Mouse (Mus musculus) forebrain, embryonic 15.5 days (tissue): ENCODE measurements at regions not wholly inside any gene's neighbourhood (a gene's known extent, or its start where the extent isn't known, plus 50 kb on each side); places are given as distances from the start of the nearest gene placed in this dataset.

Experiments
- ATAC-seq: fragments of 200-750 bp; cut with Nextera tagmentation; replicated peaks from 2 replicates; pipeline ENCODE4 v1.8.0; 2017; ENCODE audit warnings: mild to moderate bottlenecking, moderate TSS enrichment, moderate library complexity
- H3K27ac ChIP-seq: fragments of 300-500 bp; sonication (generic); replicated peaks from 2 replicates; pipeline ENCODE4 v1.5.1; 2015; ENCODE audit warnings: mild to moderate bottlenecking, inconsistent platforms
- H3K27me3 ChIP-seq: fragments of 300-500 bp; sonication (generic); 2 replicates; pipeline ENCODE4 v1.6.1; 2015; ENCODE audit warnings: inconsistent platforms
- H3K36me3 ChIP-seq: fragments of 300-500 bp; sonication (generic); 2 replicates; pipeline ENCODE4 v1.6.1; 2015; ENCODE audit warnings: mild to moderate bottlenecking, inconsistent platforms
- H3K4me1 ChIP-seq: fragments of 300-500 bp; sonication (generic); 2 replicates; pipeline ENCODE4 v1.6.1; 2015; ENCODE audit warnings: inconsistent platforms
- H3K4me2 ChIP-seq: fragments of 300-500 bp; sonication (generic); replicated peaks from 2 replicates; pipeline ENCODE4 v1.6.1; 2015; ENCODE audit warnings: mild to moderate bottlenecking, inconsistent platforms
- H3K4me3 ChIP-seq: fragments of 300-500 bp; sonication (generic); 2 replicates; pipeline ENCODE4 v1.5.1; 2015; ENCODE audit warnings: mild to moderate bottlenecking, inconsistent platforms
- H3K9ac ChIP-seq: fragments of 300-500 bp; sonication (generic); replicated peaks from 2 replicates; pipeline ENCODE4 v1.6.1; 2015; ENCODE audit warnings: mild to moderate bottlenecking, inconsistent platforms
- H3K9me3 ChIP-seq: fragments of 300-500 bp; sonication (generic); 2 replicates; pipeline ENCODE4 v1.6.1; 2016; ENCODE audit warnings: inconsistent platforms
- WGBS: fragments of 180-500 bp; shearing (Covaris S2); methylation state at CpG from one replicate; pipeline ENCODE4 v1.1.7; 2015; ENCODE audit warnings: mixed read lengths; 5-methylcytosine and 5-hydroxymethylcytosine counted together

DNA sequence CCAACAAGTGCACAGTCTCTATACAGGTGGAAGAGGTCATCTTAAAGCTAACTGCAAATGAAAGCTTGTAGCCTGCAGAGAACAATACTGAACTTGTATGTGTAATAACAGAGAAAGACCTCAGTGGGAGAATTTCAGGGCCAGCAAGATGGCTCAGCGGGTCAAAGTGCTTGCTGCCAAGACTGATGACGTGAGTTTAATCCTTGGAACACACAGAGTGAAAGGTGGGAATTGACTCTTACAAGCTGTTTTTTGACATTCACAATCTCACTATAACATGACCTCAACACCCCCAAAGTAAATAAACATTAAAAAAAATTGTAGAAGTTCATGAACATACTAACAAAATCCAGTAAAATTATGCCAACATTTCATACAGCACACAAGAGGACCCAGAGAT, 162.4 kb upstream of the Rora start:
- ATAC-seq, result no peak
- no peaks in the 10 kb centered on the region for H3K4me1 ChIP-seq
- no peak overlapping the region for H3K9ac ChIP-seq
- H3K9me3 ChIP-seq, result no peaks in the 10 kb centered on the region
- no peak overlapping the region for H3K27ac ChIP-seq
- no peaks in the 10 kb centered on the region for H3K27me3 ChIP-seq
- no peak overlapping the region for H3K4me3 ChIP-seq
- WGBS, result 85% methylated on average over 2 of the region's 2 CpGs
- no peaks in the 10 kb centered on the region for H3K36me3 ChIP-seq
- no peak overlapping the region for H3K4me2 ChIP-seq

DNA sequence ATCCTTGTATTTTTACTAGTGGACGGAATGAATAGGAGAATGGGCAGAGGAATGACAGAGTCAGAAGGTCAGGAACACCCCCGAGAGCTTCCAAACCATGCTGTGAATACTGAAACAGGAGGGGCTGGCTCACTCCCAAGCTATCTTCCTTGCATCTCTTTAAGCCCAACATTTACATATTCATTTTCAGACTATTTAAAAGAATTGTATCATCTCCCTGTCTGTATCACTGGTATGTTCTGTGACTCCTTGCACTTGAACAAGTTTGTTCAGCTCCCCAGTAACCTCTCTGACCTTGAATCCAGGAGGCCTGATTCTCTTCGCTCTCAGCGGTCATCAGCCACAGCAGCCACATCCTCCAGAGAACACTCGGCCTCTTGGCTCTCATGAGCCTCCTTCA, 132.4 kb upstream of the Rora start:
- Histone ChIP-seq H3K4me3 (no peak overlapping the region), H3K4me2 (no peak overlapping the region), H3K9me3 (no peaks in the 10 kb centered on the region), H3K27ac (no peak overlapping the region), H3K27me3 (no peaks in the 10 kb centered on the region), H3K36me3 (no peaks in the 10 kb centered on the region), H3K9ac (no peak overlapping the region), H3K4me1 (no peaks in the 10 kb centered on the region)
- no peak for ATAC-seq
- 76% methylated on average over 5 of the region's 5 CpGs for WGBS

DNA sequence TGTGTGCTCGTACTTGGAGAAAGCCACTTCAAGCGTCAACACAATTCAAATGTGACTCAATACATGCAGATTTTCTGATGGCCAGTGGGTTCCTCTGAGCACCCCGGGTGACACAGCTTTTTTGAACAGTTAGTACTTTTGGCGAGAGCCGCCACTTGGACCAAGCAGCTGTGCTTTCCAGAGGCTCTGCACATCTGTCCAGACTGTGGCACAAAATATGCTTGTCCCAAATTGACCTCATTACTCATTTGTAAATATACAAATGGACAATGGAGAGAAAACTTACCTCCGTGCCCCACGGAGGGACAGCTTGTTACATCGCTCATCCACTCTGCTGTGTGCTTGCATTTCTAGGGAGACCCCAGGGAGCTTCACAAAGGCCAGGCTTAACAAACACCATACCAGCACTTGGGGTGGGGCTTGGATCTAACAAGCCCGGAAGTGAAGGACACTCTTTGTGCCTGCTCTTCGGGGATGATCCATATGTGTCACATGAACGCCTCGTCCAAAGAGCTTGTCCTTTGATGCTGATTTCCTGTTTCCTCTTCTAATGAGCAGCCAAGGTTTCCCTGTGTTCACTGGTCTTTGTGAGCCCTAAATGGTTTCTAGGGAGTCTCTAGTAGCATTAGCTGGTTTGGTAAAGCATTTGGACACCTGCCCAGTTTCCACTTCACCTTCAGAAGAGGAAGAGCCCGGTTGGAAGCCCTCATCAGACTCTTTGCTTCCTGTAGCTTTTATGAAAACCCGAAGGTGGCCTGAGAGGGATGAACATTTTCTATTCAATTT, 91.6 kb upstream of the Rora start:
- no peaks in the 10 kb centered on the region for H3K4me1 ChIP-seq
- no peaks in the 10 kb centered on the region for H3K27me3 ChIP-seq
- no peak for ATAC-seq
- WGBS, result 58% methylated on average over 14 of the region's 14 CpGs
- no peak overlapping the region for H3K4me3 ChIP-seq
- no peaks in the 10 kb centered on the region for H3K9me3 ChIP-seq
- H3K36me3 ChIP-seq, result no peaks in the 10 kb centered on the region
- no peak overlapping the region for H3K27ac ChIP-seq
- no peak overlapping the region for H3K9ac ChIP-seq
- H3K4me2 ChIP-seq, result no peak overlapping the region

DNA sequence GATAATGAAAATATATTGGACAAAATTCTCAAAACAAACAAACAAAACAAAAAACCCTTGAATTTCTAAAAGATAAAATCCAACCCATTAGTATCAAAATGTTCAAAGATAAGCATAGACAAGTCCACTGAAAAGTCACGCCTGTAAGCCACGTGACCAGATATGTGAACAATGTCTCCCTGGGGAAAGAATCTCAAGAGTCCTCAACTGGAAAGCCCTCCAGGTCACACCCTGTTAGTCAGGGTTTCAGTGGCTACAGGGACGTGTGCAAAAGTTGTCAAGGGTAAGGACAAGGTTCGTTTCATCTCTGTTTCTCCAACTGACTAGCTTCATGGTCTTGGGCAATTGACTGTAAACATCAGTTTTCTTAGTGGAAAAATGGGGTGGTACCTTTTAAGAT, 90.4 kb upstream of the Rora start:
- no peaks in the 10 kb centered on the region for H3K27me3 ChIP-seq
- H3K4me1 ChIP-seq, result no peaks in the 10 kb centered on the region
- H3K9me3 ChIP-seq, result no peaks in the 10 kb centered on the region
- ATAC-seq, result no peak
- H3K4me2 ChIP-seq, result no peak overlapping the region
- H3K27ac ChIP-seq, result no peak overlapping the region
- no peak overlapping the region for H3K9ac ChIP-seq
- H3K4me3 ChIP-seq, result no peak overlapping the region
- WGBS, result 86% methylated on average over 4 of the region's 4 CpGs
- H3K36me3 ChIP-seq, result no peaks in the 10 kb centered on the region

DNA sequence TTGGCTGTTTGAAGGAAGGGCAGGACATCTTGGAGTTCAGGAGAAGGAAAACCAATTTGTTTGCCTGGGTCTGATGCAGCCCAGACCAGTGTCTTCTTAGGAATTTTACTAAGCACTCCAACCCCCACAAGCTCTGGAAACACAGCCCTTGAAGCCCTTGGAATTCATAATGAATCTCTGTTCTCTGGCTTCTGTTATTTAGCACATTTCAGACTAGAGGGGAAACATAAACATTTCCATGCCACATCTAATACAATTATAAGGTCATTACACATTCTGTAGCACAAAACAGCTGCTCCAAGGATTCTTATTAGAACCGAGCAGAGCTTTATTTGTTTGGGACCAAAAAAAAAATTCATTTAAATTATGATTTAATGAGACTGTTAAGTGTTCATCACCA, 67.8 kb upstream of the Rora start:
- Histone ChIP-seq H3K27ac (no peak overlapping the region), H3K36me3 (no peaks in the 10 kb centered on the region), H3K4me2 (no peak overlapping the region), H3K27me3 (no peaks in the 10 kb centered on the region), H3K9me3 (no peaks in the 10 kb centered on the region; the same call in 1 of the 2 replicates), H3K4me3 (no peak overlapping the region), H3K9ac (no peak overlapping the region), H3K4me1 (no peaks in the 10 kb centered on the region)
- no peak for ATAC-seq
- WGBS, result 36% methylated on average over 1 of the region's 1 CpGs

DNA sequence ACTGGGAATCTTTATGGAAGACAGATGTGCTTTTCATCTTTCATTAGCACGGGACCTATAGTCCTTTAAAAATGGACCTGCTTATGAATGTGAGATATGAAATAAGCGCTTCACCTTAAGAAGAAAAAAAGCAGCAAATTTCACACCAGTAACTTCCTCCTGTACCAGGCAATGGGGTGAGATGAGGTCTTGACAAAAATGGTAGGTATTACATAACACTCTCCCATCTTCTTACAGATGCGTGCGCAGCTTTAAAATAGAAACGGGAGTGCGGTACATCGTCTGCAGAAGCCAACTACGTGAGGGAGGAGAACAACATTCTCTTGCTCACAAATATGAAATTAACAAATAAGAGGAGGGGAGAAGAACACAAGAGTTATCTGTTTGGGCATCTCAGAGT, 62.6 kb upstream of the Rora start:
- 92% methylated on average over 8 of the region's 8 CpGs for WGBS
- Histone ChIP-seq H3K4me1 (no peaks in the 10 kb centered on the region), H3K4me3 (no peak overlapping the region), H3K27me3 (no peaks in the 10 kb centered on the region), H3K36me3 (no peaks in the 10 kb centered on the region), H3K9ac (no peak overlapping the region), H3K27ac (no peak overlapping the region), H3K4me2 (no peak overlapping the region), H3K9me3 (no peaks in the 10 kb centered on the region)
- ATAC-seq, result no peak

DNA sequence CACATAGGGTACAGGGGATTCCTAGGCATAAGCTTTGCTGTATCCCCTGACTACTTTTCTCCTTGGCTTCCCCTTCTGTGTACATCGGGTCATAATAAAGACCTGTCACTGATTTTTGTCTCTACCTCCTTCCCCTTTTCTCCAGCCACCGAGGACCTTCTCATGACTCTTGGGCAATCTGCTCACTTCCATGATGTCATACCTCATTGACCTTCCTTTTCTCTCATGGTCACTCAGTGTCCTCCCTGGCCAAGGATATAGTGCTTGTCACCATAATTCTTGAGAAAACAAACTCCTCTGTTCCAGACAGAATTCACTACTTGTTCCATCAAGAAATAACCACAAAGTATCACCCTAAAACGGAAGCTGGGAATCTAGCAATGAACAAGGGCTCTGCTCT, 60.6 kb upstream of the Rora start:
- Histone ChIP-seq H3K9ac (no peak overlapping the region), H3K4me3 (no peak overlapping the region), H3K27me3 (no peaks in the 10 kb centered on the region), H3K4me1 (no peaks in the 10 kb centered on the region), H3K4me2 (no peak overlapping the region), H3K36me3 (no peaks in the 10 kb centered on the region), H3K9me3 (no peaks in the 10 kb centered on the region), H3K27ac (no peak overlapping the region)
- no peak for ATAC-seq
- WGBS, result 90% methylated on average over 3 of the region's 3 CpGs

DNA sequence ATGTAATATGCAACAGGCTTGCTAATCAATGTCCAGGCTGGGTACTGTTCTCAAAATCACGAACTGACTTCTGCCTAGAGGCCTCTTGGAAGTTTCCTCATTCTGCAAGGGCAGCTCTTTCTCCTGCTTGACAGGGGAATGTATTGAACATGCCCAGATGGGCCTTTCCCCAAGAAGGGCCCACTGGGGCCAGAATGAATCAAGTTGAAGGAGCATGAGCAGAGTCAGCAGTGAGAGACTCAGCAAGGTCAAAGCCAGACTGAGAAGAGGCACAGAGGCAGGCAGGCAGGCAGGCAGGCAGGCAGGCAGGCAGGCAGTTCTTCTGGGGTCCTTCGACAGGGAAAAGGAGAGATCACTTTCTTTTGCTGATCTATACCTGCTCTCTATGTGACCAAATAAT, 59.0 kb upstream of the Rora start:
- Histone ChIP-seq H3K27ac (no peak overlapping the region), H3K4me1 (no peaks in the 10 kb centered on the region), H3K27me3 (no peaks in the 10 kb centered on the region), H3K9ac (no peak overlapping the region), H3K4me2 (no peak overlapping the region), H3K9me3 (no peaks in the 10 kb centered on the region), H3K36me3 (no peaks in the 10 kb centered on the region), H3K4me3 (no peak overlapping the region)
- ATAC-seq, result no peak
- 80% methylated on average over 2 of the region's 2 CpGs for WGBS
